Mouse (Mus musculus): ENCODE results near the gene Enah. TPM values are rescaled to one million over a fixed set of nuclear protein-coding genes. Genes with fewer than 3 reads are reported as not detected.

Enah gene
- total RNA-seq, 2 experiments from 2014 or later = 181 to 193 TPM

GRCm38 (mm10) chr1:182028231-182029210, 8.7 kb upstream of the Enah start:
- DNase-seq (ENCODE audit: low spot score in 2 of 2) = no peak

- no peak for DNase-seq (ENCODE audit: low spot score in 2 of 2)
Measured at GRCm38 (mm10) chr1:182027426-182027979, 7.7 kb upstream of the Enah start.

- DNase-seq (ENCODE audit: low spot score in 2 of 2) = no peak
Measured at GRCm38 (mm10) chr1:182026821-182027220, 7.0 kb upstream of the Enah start.

DNA sequence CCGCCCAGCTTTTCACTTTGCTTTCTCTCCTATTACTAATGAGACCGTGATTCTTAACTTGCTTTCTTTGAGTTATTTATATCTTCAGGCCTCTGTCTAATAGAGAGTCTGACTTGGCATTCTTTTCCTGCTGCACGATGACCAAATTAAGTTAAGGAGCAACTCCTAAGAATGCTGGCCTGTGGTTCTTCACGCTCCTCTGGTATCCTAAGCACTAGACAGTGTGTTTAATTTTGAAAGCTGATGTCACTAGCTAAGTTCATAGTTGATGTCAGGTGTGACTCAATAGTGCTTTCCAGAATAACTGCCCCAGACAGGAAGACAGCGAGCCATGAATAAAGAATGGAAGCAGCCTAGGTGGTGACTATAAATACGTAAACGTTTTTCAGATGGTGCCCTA, 6.3 kb upstream of the Enah start:
- DNase-seq (ENCODE audit: low spot score in 2 of 2) = no peak

DNA sequence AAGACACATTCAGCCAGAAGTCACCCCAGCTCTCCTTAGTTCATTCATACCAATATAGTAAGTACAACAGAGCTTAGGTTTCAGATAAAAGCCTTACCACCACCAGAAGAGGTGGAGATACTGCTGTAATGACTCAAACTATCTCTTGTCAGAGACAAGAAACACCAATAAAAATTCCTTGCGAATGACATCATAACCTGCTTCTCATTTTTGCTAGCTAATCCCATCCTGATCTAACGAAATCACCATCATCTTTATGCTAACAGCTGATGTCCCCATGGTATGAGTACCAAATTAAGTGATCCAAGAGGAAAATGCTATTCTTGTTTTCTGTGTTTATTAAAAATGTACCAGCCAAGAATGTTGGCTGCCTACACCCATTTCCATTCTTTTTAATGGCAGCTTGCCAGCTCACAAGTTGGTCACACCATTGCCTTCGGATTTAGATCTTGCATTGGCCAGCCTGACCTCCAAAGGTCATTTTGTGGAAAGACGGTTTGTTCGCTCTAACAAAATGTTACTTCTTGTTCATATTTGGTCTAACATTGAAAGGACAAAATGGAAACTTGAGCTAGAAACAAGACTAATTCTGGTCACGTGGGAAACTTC, 2.0 kb upstream of the Enah start:
- no peak for DNase-seq (ENCODE audit: low spot score in 2 of 2)

- DNase-seq (ENCODE audit: low spot score in 2 of 2) = peak in 1 of 2 experiments; percentile 63
Measured at GRCm38 (mm10) chr1:182020831-182021460, 1.2 kb upstream of the Enah start.

GRCm38 (mm10) chr1:182019266-182019925, 394 bp downstream of the Enah start:
- DNase-seq (ENCODE audit: low spot score in 2 of 2) = peak in 1 of 2 experiments; percentile 53

DNA sequence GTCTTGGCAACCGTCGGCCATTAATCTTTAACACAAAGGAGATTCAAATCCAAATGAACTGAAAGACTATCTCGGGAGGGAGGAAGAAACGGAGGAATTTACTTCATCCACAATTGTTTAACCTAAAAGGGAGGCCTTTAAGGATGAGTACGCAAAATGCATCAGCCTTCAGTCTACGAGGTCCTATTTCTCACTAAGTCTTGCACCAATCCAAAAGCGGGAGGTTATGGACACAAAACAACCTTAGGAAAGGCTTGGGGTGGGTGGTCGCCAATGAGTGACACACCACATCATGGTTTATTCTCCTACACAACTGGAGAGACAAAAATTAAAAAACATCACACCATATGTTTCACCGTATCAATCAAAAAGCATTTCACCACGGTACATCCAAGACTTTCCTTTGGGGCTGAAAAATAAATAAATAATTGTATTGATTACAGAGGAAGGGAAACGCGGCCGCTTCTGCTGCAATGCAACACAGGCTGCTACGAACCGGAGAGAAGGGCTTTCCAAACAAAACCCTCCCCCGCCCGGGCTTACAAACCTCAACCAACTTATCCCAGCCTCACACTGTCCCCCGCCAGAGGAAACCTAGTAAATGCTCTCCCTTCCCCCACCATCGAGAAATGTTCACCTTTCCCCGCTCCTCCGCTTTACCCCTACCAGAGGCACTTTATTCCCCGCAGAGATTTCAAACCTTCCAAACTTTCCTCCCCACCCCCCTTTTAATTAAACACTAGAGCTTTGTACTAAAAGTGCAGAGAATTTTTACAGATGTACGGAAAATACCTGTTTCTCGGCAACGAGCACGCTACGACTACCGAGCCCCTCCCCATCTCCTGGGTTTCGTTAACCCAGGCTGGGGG, 1.2 kb downstream of the Enah start:
- DNase-seq (ENCODE audit: low spot score in 2 of 2) = peak; percentile 37 to 47

DNA sequence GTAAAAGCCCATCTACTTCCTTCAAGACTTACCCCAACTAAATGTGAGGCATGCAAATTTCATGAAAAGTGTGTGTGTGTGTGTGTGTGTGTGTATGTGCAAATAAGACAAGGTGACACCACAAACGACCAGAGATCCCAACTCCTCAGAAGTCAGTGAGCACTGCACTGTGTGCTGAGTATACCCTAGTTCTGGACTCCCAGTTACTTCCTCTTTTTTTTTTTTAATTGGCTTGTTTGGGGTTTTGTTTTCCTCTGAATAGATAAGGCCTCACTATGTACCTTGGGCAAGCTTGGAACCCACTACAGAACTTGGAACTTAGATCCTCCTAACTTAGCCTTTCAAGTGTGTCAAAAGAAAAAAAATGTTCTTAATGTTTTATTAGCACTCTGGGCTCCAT, 14.0 kb downstream of the Enah start:
- no peak for DNase-seq (ENCODE audit: low spot score in 2 of 2)

DNA sequence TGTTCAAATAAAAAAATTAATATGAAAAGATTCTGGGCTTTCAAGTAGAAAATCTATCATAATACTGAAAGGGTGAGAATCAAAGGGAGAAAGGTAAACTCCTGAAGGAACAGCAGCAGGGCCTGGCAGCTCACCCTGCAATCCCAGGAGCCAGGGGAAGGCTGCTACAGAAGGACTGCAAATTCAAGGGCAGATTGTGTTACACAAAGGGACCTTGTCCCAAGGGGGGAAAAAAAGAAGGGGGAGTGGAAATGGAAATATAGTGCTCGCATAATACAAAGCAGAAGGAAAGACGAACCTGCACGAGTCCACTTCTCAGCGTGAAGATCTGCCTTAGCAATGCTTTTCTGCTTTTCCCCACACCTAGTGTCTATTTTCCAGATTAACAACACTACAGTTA, 21.1 kb downstream of the Enah start:
- no peak for DNase-seq (ENCODE audit: low spot score in 2 of 2)

- DNase-seq (ENCODE audit: low spot score in 2 of 2) = no peak
Measured at GRCm38 (mm10) chr1:181997791-181998190, 22.0 kb downstream of the Enah start.

- DNase-seq (ENCODE audit: low spot score in 2 of 2) = no peak
Measured at GRCm38 (mm10) chr1:181993597-181993996, 26.2 kb downstream of the Enah start.

GRCm38 (mm10) chr1:181988367-181988766, 31.4 kb downstream of the Enah start:
- no peak for DNase-seq (ENCODE audit: low spot score in 2 of 2)

- DNase-seq (ENCODE audit: low spot score in 2 of 2) = no peak
Measured at GRCm38 (mm10) chr1:181987226-181987625, 32.6 kb downstream of the Enah start.

- no peak for DNase-seq (ENCODE audit: low spot score in 2 of 2)
Measured at GRCm38 (mm10) chr1:181985880-181986279, 33.9 kb downstream of the Enah start.

DNA sequence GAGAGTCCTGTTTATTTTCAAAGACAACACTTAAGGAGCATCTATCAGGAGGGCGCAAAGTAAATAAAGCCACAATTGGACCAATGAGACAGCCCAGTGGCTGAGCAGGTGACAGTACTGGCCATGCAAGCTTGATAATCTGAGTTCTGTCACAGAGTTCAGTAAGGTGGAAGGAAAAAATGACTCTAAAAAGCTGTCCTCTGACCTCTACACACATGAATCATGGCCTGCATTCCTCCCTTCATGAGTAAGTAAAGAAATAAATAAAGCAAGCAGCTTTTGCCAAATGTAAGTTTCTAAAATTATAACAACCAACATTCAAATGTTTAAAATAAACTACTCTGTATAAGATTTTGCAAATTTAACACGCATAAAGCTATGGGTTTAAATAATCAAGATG, 35.0 kb downstream of the Enah start:
- no peak for DNase-seq (ENCODE audit: low spot score in 2 of 2)

GRCm38 (mm10) chr1:181980017-181980719, 39.6 kb downstream of the Enah start:
- peak in 1 of 2 experiments; percentile 39 for DNase-seq (ENCODE audit: low spot score in 2 of 2)

GRCm38 (mm10) chr1:181975510-181975909, 44.3 kb downstream of the Enah start:
- no peak for DNase-seq (ENCODE audit: low spot score in 2 of 2)

GRCm38 (mm10) chr1:181974897-181975296, 44.9 kb downstream of the Enah start:
- DNase-seq (ENCODE audit: low spot score in 2 of 2) = no peak
